Mouse (Mus musculus) megakaryocyte-erythroid progenitor cell, adult 5 weeks (primary cell): ENCODE results near the gene Olfr1110. TPM values are rescaled to one million over a fixed set of nuclear protein-coding genes. Genes with fewer than 3 reads are reported as not detected.

Source experiments
- polyA plus RNA-seq: library from polyadenylated mRNA; stranded (reverse); fragments of >175 nt; gene quantifications from 2 replicates; pipeline ENCODE4 v1.2.3, GENCODE M21; 2012

Olfr1110 gene
- not detected in 2 replicates for polyA plus RNA-seq

GRCm38 (mm10) chr2:87140200-87140599 is at the start of gene Olfr1110:
Gene Olfr1110, minus strand, starts transcription at chr2:87140300.

GRCm38 (mm10) chr2:87187498-87187897 is 47.4 kb upstream of the Olfr1110 start, which contains the start of gene Olfr1112:
Gene Olfr1112, plus strand, starts transcription at chr2:87187798.

GRCm38 (mm10) chr2:87152524-87152923 is 12.4 kb upstream of the Olfr1110 start, which contains the start of gene Olfr1111:
Gene Olfr1111, minus strand, starts transcription at chr2:87152624.

GRCm38 (mm10) chr2:87114467-87114866 is 25.6 kb downstream of the Olfr1110 start, which contains the start of gene Olfr259:
Gene Olfr259, minus strand, starts transcription at chr2:87114567.

GRCm38 (mm10) chr2:87095908-87096307 is 44.2 kb downstream of the Olfr1110 start, which contains the start of gene Olfr1109:
Gene Olfr1109, minus strand, starts transcription at chr2:87096008.

Other genes starting within 250 kb of the Olfr1110 start
- not detected in 2 replicates for gene Olfr1097, start 248.1 kb downstream of the Olfr1110 start, polyA plus RNA-seq
- not detected in 2 replicates for gene Olfr1098, start 215.8 kb downstream of the Olfr1110 start, polyA plus RNA-seq
- not detected in 2 replicates for gene Olfr1099, start 179.6 kb downstream of the Olfr1110 start, polyA plus RNA-seq
- gene Olfr1100, start 160.3 kb downstream of the Olfr1110 start, polyA plus RNA-seq = not detected in 2 replicates
- gene Olfr1101, start 149.1 kb downstream of the Olfr1110 start, polyA plus RNA-seq = not detected in 2 replicates
- not detected in 2 replicates for gene Olfr1102, start 141.9 kb downstream of the Olfr1110 start, polyA plus RNA-seq
- gene Olfr1104, start 113.2 kb downstream of the Olfr1110 start, polyA plus RNA-seq = not detected in 2 replicates
- gene Olfr1105, start 103.8 kb downstream of the Olfr1110 start, polyA plus RNA-seq = not detected in 2 replicates
- not detected in 2 replicates for gene Olfr1106, start 88.0 kb downstream of the Olfr1110 start, polyA plus RNA-seq
- gene Olfr1107, start 64.5 kb downstream of the Olfr1110 start, polyA plus RNA-seq = 0.01 TPM in 1 of 2 replicates, not detected in the other
- not detected in 2 replicates for gene Olfr1109, start 44.3 kb downstream of the Olfr1110 start, polyA plus RNA-seq
- not detected in 2 replicates for gene Olfr259, start 25.7 kb downstream of the Olfr1110 start, polyA plus RNA-seq
- gene Olfr1111, start 12.3 kb upstream of the Olfr1110 start, polyA plus RNA-seq = not detected in 2 replicates
- not detected in 2 replicates for gene Olfr1112, start 47.5 kb upstream of the Olfr1110 start, polyA plus RNA-seq
- not detected in 2 replicates for gene Olfr1113, start 68.7 kb upstream of the Olfr1110 start, polyA plus RNA-seq
- not detected in 2 replicates for gene Olfr1115, start 107.7 kb upstream of the Olfr1110 start, polyA plus RNA-seq
- gene Olfr1116, start 127.2 kb upstream of the Olfr1110 start, polyA plus RNA-seq = not detected in 2 replicates
- gene Olfr1118, start 167.3 kb upstream of the Olfr1110 start, polyA plus RNA-seq = not detected in 2 replicates
- gene Olfr1120, start 214.5 kb upstream of the Olfr1110 start, polyA plus RNA-seq = not detected in 2 replicates
- gene Olfr1121, start 229.6 kb upstream of the Olfr1110 start, polyA plus RNA-seq = not detected in 2 replicates
- gene Olfr1122, start 245.5 kb upstream of the Olfr1110 start, polyA plus RNA-seq = not detected in 2 replicates